Mouse (Mus musculus) bone marrow, adult 2 months (tissue): ENCODE data around the gene Trim50.

Source experiments
- CTCF ChIP-seq: fragments of 200-500 bp; IDR thresholded peaks from 2 replicates; pipeline ENCODE4 v1.5.1; 2011; ENCODE audit warnings: low read length, control low read depth; ENCODE audit not compliant: control insufficient read depth, insufficient read depth
- POLR2A ChIP-seq: fragments of 200-500 bp; IDR thresholded peaks from 2 replicates; pipeline ENCODE4 v1.6.1; 2011; ENCODE audit warnings: low read depth, mild to moderate bottlenecking, control low read depth, low read length, borderline replicate concordance; ENCODE audit not compliant: control insufficient read depth

GRCm38 (mm10) chr5:135326121-135326659 lies 26.9 kb upstream of the Trim50 start:
- TF ChIP-seq CTCF (no peak), POLR2A (no peak)
